Mouse (Mus musculus): ENCODE measurements around the gene Spata5.

GRCm38 (mm10) chr3:37413446-37413845 lies 6.2 kb upstream of the Spata5 start:
- TF ChIP-seq CTCF (IDR thresholded peaks at IDR 0.05; ENCODE audit: low read depth, low read length) (no peak), POLR2A (IDR thresholded peaks at IDR 0.05; ENCODE audit: borderline replicate concordance, low read depth, low read length) (no peak)

All from bone marrow macrophage, adult 2 months (primary cell).